Mouse (Mus musculus): ENCODE data around the gene Lmnb2. TPM values are rescaled to one million over a fixed set of nuclear protein-coding genes. Genes with fewer than 3 reads are reported as not detected.

Lmnb2 gene
- polyA plus RNA-seq, 1 experiment from 2014 or later: 85.6 TPM

- Histone ChIP-seq H3K4me1 (peaks cover 60% of the 10 kb centered on the region), H3K27ac (peak overlapping the region; percentile 74; the same call in 1 of the 2 replicates), H3K27me3 (ENCODE audit: poor library complexity, severe bottlenecking) (peaks cover 56% of the 10 kb centered on the region), H3K36me3 (replicated peaks) (no peaks in the 10 kb centered on the region), H3K4me3 (no peak overlapping the region), H3K9me3 (no peaks in the 10 kb centered on the region)
- WGBS: 74% methylated on average over 2 of the region's 2 CpGs
- DNase-seq (ENCODE audit: extremely low spot score, low spot score): no peak
Measured at GRCm38 (mm10) chr10:80940988-80941347, 22.9 kb upstream of the Lmnb2 start.

GRCm38 (mm10) chr10:80940320-80940987, 22.4 kb upstream of the Lmnb2 start:
- H3K4me3 ChIP-seq: peak overlapping the region; percentile 57
- 55% methylated on average over 8 of the region's 8 CpGs for WGBS
- H3K4me1 ChIP-seq: peaks cover 65% of the 10 kb centered on the region
- no peaks in the 10 kb centered on the region for H3K9me3 ChIP-seq
- DNase-seq (ENCODE audit: extremely low spot score, low spot score): no peak
- peaks cover 61% of the 10 kb centered on the region for H3K27me3 ChIP-seq (ENCODE audit: poor library complexity, severe bottlenecking)
- H3K36me3 ChIP-seq (replicated peaks): no peaks in the 10 kb centered on the region
- peak overlapping the region; percentile 74 for H3K27ac ChIP-seq

- DNase-seq (ENCODE audit: extremely low spot score, low spot score): peak; percentile 77
- peaks cover 69% of the 10 kb centered on the region for H3K27me3 ChIP-seq (ENCODE audit: poor library complexity, severe bottlenecking)
- H3K27ac ChIP-seq: peak overlapping the region; percentile 74
- peak overlapping the region; percentile 57 for H3K4me3 ChIP-seq
- H3K4me1 ChIP-seq: peaks cover 71% of the 10 kb centered on the region
- WGBS: 7% methylated on average over 28 of the region's 28 CpGs
- H3K9me3 ChIP-seq: no peaks in the 10 kb centered on the region
- no peaks in the 10 kb centered on the region for H3K36me3 ChIP-seq (replicated peaks)
Measured at GRCm38 (mm10) chr10:80939671-80940070, 21.6 kb upstream of the Lmnb2 start.

DNA sequence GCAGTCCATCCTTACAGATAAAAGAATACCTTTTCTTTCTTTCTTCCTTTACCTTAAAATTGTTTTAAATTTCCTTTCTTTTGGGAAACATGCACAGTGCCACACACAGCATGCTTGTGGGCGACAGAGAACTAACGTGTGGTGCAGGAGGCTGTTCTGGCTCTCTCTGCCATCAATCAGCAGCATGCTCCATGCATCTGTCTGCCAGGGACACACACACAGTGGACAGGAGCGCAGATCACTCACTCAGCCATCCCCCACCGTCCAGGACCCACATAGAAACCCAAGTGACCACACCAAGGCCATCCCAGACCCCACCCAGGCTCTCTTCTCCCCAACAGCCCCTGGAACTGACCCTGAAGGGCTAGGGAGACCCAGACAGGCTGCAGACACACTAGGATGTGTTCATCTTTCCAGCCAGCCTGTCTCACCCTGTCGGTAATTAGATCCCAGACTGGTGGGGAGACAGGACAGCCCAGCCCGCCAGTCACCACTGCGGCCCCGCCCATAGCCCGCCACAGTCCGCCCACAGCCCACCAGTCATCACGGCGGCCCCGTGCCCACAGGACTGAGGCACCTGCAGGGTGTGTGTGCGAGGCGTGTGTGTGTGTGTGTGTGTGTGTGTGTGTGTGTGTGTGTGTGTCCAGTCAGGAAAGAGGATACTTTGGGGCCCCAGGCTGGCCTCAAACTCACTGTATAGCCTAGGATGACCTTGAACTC, 20.9 kb upstream of the Lmnb2 start:
- Histone ChIP-seq H3K27me3 (ENCODE audit: poor library complexity, severe bottlenecking) (peaks cover 75% of the 10 kb centered on the region), H3K36me3 (replicated peaks) (no peaks in the 10 kb centered on the region), H3K4me3 (peak overlapping the region; percentile 57), H3K4me1 (peaks cover 77% of the 10 kb centered on the region), H3K9me3 (no peaks in the 10 kb centered on the region), H3K27ac (peak overlapping the region; percentile 74)
- DNase-seq (ENCODE audit: extremely low spot score, low spot score): peak; percentile 48
- 18% methylated on average over 15 of the region's 15 CpGs for WGBS

- H3K27me3 ChIP-seq (ENCODE audit: poor library complexity, severe bottlenecking): peaks cover 89% of the 10 kb centered on the region
- peaks cover 86% of the 10 kb centered on the region for H3K4me1 ChIP-seq
- 20% methylated on average over 8 of the region's 8 CpGs for WGBS
- H3K9me3 ChIP-seq: no peaks in the 10 kb centered on the region
- DNase-seq (ENCODE audit: extremely low spot score, low spot score): no peak
- H3K36me3 ChIP-seq (replicated peaks): no peaks in the 10 kb centered on the region
- H3K4me3 ChIP-seq: no peak overlapping the region
- H3K27ac ChIP-seq: peak overlapping the region; percentile 81; the same call in 1 of the 2 replicates
Measured at GRCm38 (mm10) chr10:80937646-80938045, 19.6 kb upstream of the Lmnb2 start.

GRCm38 (mm10) chr10:80936810-80937164, 18.7 kb upstream of the Lmnb2 start:
- Histone ChIP-seq H3K4me1 (peaks cover 94% of the 10 kb centered on the region), H3K4me3 (peak overlapping the region; percentile 49), H3K27me3 (ENCODE audit: poor library complexity, severe bottlenecking) (peaks cover 97% of the 10 kb centered on the region), H3K36me3 (replicated peaks) (no peaks in the 10 kb centered on the region), H3K27ac (peak overlapping the region; percentile 81), H3K9me3 (no peaks in the 10 kb centered on the region)
- no peak for DNase-seq (ENCODE audit: extremely low spot score, low spot score)
- 9% methylated on average over 6 of the region's 6 CpGs for WGBS

GRCm38 (mm10) chr10:80936135-80936809, 18.2 kb upstream of the Lmnb2 start:
- Histone ChIP-seq H3K9me3 (no peaks in the 10 kb centered on the region), H3K36me3 (replicated peaks) (no peaks in the 10 kb centered on the region), H3K27me3 (ENCODE audit: poor library complexity, severe bottlenecking) (peaks cover 100% of the 10 kb centered on the region), H3K27ac (peak overlapping the region; percentile 81), H3K4me1 (peaks cover 98% of the 10 kb centered on the region), H3K4me3 (peak overlapping the region; percentile 49)
- DNase-seq (ENCODE audit: extremely low spot score, low spot score): peak; percentile 62
- 1% methylated on average over 37 of the region's 37 CpGs for WGBS

- no peak for DNase-seq (ENCODE audit: extremely low spot score, low spot score)
- H3K27me3 ChIP-seq (ENCODE audit: poor library complexity, severe bottlenecking): peaks cover 100% of the 10 kb centered on the region
- no peaks in the 10 kb centered on the region for H3K36me3 ChIP-seq (replicated peaks)
- peaks cover 98% of the 10 kb centered on the region for H3K4me1 ChIP-seq
- peak overlapping the region; percentile 49 for H3K4me3 ChIP-seq
- WGBS: 5% methylated on average over 17 of the region's 17 CpGs
- H3K27ac ChIP-seq: peak overlapping the region; percentile 81
- H3K9me3 ChIP-seq: no peaks in the 10 kb centered on the region
Measured at GRCm38 (mm10) chr10:80935698-80936097, 17.7 kb upstream of the Lmnb2 start.

- 3% methylated on average over 3 of the region's 3 CpGs for WGBS
- Histone ChIP-seq H3K27me3 (ENCODE audit: poor library complexity, severe bottlenecking) (peaks cover 100% of the 10 kb centered on the region), H3K4me1 (peaks cover 98% of the 10 kb centered on the region), H3K9me3 (no peaks in the 10 kb centered on the region), H3K27ac (peak overlapping the region; percentile 81; the same call in 1 of the 2 replicates), H3K4me3 (peak overlapping the region; percentile 49; the same call in 1 of the 2 replicates), H3K36me3 (replicated peaks) (no peaks in the 10 kb centered on the region)
- no peak for DNase-seq (ENCODE audit: extremely low spot score, low spot score)
Measured at GRCm38 (mm10) chr10:80935241-80935640, 17.2 kb upstream of the Lmnb2 start.

- H3K4me3 ChIP-seq: peak overlapping the region; percentile 57; the same call in 1 of the 2 replicates
- DNase-seq (ENCODE audit: extremely low spot score, low spot score): no peak
- H3K4me1 ChIP-seq: peaks cover 95% of the 10 kb centered on the region
- peaks cover 95% of the 10 kb centered on the region for H3K27me3 ChIP-seq (ENCODE audit: poor library complexity, severe bottlenecking)
- no peaks in the 10 kb centered on the region for H3K36me3 ChIP-seq (replicated peaks)
- 36% methylated on average over 14 of the region's 14 CpGs for WGBS
- no peak overlapping the region for H3K27ac ChIP-seq
- no peaks in the 10 kb centered on the region for H3K9me3 ChIP-seq
Measured at GRCm38 (mm10) chr10:80934136-80934985, 16.3 kb upstream of the Lmnb2 start.

- Histone ChIP-seq H3K9me3 (no peaks in the 10 kb centered on the region), H3K27ac (no peak overlapping the region), H3K36me3 (replicated peaks) (no peaks in the 10 kb centered on the region), H3K4me1 (peaks cover 95% of the 10 kb centered on the region), H3K4me3 (peak overlapping the region; percentile 57), H3K27me3 (ENCODE audit: poor library complexity, severe bottlenecking) (peaks cover 93% of the 10 kb centered on the region)
- 2% methylated on average over 21 of the region's 21 CpGs for WGBS
- peak; percentile 32 for DNase-seq (ENCODE audit: extremely low spot score, low spot score)
Measured at GRCm38 (mm10) chr10:80933421-80933979, 15.5 kb upstream of the Lmnb2 start.

All from forebrain, embryonic 10.5 days (tissue).